Mouse (Mus musculus): ENCODE measurements at regions not wholly inside any gene's neighbourhood (a gene's known extent, or its start where the extent isn't known, plus 50 kb on each side); places are given as distances from the start of the nearest gene placed in this dataset.

GRCm38 (mm10) chr16:29946966-29947365, 117.2 kb upstream of the Hes1 start:
- WGBS, result 84% methylated on average over 5 of the region's 5 CpGs
- H3K4me3 ChIP-seq (ENCODE audit: low read depth, low read length), result no peak overlapping the region
- H3K36me3 ChIP-seq (replicated peaks; ENCODE audit: control insufficient read depth, insufficient read depth, low read depth, low read length), result no peaks in the 10 kb centered on the region
- no peak overlapping the region for H3K27ac ChIP-seq (replicated peaks; ENCODE audit: low read depth, low read length)
- no peak overlapping the region for H3K4me2 ChIP-seq (ENCODE audit: low read depth, low read length)
- H3K27me3 ChIP-seq (ENCODE audit: control insufficient read depth, insufficient read depth, low read length), result no peaks in the 10 kb centered on the region
- H3K9me3 ChIP-seq (replicated peaks; ENCODE audit: control insufficient read depth, low read length), result no peaks in the 10 kb centered on the region
- ATAC-seq (replicated peaks; ENCODE audit: insufficient number of reproducible peaks, low FRiP score, low TSS enrichment, low read depth) (no peak), DNase-seq (ENCODE audit: low spot score) (no peak)
- 0 out of 2 replicates have a peak, but pooled peaks cover 2% of the 10 kb centered on the region for H3K4me1 ChIP-seq (ENCODE audit: control insufficient read depth, insufficient read depth, low read length)
- no peak overlapping the region for H3K9ac ChIP-seq (replicated peaks; ENCODE audit: low read length)

DNA sequence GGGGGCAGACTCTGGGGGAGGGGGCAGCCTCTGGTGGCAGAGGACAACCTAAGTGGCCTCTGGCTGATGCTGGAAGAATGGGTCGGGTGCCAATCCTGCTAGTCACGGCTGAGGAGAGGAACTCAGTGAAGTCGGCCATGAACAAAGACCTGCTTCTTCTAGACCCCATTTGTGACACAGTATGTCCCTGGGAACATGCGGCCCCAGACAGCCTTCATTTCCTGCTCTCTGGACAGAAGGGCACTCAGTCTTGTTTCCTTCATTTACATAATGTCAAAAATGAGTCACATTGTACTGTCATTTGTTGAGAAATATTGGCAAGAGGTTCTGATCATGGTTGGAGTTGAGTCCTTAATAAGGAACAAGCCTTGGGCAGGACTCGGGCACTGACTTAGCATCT, 116.5 kb upstream of the Hes1 start:
- Histone ChIP-seq H3K9me3 (replicated peaks; ENCODE audit: control insufficient read depth, low read length) (no peaks in the 10 kb centered on the region), H3K4me3 (ENCODE audit: low read depth, low read length) (no peak overlapping the region), H3K27ac (replicated peaks; ENCODE audit: low read depth, low read length) (no peak overlapping the region), H3K27me3 (ENCODE audit: control insufficient read depth, insufficient read depth, low read length) (no peaks in the 10 kb centered on the region), H3K4me1 (ENCODE audit: control insufficient read depth, insufficient read depth, low read length) (0 out of 2 replicates have a peak, but pooled peaks cover 2% of the 10 kb centered on the region), H3K9ac (replicated peaks; ENCODE audit: low read length) (no peak overlapping the region), H3K4me2 (ENCODE audit: low read depth, low read length) (no peak overlapping the region), H3K36me3 (replicated peaks; ENCODE audit: control insufficient read depth, insufficient read depth, low read depth, low read length) (no peaks in the 10 kb centered on the region)
- 53% methylated on average over 5 of the region's 5 CpGs for WGBS
- DNase-seq (ENCODE audit: low spot score) (no peak), ATAC-seq (replicated peaks; ENCODE audit: insufficient number of reproducible peaks, low FRiP score, low TSS enrichment, low read depth) (no peak)

DNA sequence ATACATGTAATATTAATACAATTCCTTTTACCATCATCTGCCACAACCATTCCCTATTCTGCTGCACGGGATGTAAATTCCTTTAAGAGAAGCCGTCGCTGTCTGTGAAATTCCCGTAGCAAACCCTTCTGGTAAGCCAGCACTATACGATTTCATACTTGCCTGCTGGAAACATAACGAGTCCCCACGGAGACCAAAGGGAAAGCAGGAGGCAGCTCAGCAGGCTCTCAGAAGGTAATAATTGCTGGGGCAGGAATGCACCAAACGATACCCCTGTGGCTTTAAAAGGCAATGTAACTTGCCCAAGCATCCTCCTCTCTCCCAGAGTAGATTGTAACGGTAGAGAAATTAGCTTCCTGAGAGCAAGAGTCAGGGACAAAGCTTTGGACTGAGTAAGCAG, 114.0 kb upstream of the Hes1 start:
- ATAC-seq (replicated peaks; ENCODE audit: insufficient number of reproducible peaks, low FRiP score, low TSS enrichment, low read depth) (no peak), DNase-seq (ENCODE audit: low spot score) (peak; percentile 43)
- no peak overlapping the region for H3K4me3 ChIP-seq (ENCODE audit: low read depth, low read length)
- no peaks in the 10 kb centered on the region for H3K27me3 ChIP-seq (ENCODE audit: control insufficient read depth, insufficient read depth, low read length)
- H3K4me2 ChIP-seq (ENCODE audit: low read depth, low read length), result no peak overlapping the region
- H3K27ac ChIP-seq (replicated peaks; ENCODE audit: low read depth, low read length), result no peak overlapping the region
- 22% methylated on average over 9 of the region's 9 CpGs for WGBS
- H3K9ac ChIP-seq (replicated peaks; ENCODE audit: low read length), result no peak overlapping the region
- H3K9me3 ChIP-seq (replicated peaks; ENCODE audit: control insufficient read depth, low read length), result no peaks in the 10 kb centered on the region
- peaks cover 2% of the 10 kb centered on the region; the same call in 1 of the 2 replicates for H3K4me1 ChIP-seq (ENCODE audit: control insufficient read depth, insufficient read depth, low read length)
- no peaks in the 10 kb centered on the region for H3K36me3 ChIP-seq (replicated peaks; ENCODE audit: control insufficient read depth, insufficient read depth, low read depth, low read length)

DNA sequence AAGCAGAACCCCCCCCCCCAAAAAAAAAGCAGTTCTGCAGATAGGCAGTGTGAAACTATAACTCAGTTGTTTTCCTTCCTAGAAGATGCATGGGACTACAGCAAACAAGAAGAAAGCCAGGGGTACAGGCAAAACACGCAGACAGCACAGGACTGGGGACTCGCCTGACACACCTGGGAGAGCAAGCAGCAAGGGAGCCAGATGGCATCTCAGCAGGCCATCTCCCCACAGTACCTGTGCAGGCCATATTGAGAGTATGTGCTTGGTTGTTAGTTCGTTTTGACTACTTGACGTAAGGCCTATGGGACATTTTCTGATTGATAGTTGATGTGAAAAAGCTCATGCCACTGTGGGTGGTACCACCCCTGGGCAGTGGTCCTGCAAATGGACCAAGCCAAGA, 113.4 kb upstream of the Hes1 start:
- DNase-seq (ENCODE audit: low spot score) (no peak), ATAC-seq (replicated peaks; ENCODE audit: insufficient number of reproducible peaks, low FRiP score, low TSS enrichment, low read depth) (no peak)
- no peak overlapping the region for H3K27ac ChIP-seq (replicated peaks; ENCODE audit: low read depth, low read length)
- no peaks in the 10 kb centered on the region for H3K9me3 ChIP-seq (replicated peaks; ENCODE audit: control insufficient read depth, low read length)
- H3K27me3 ChIP-seq (ENCODE audit: control insufficient read depth, insufficient read depth, low read length), result no peaks in the 10 kb centered on the region
- H3K4me2 ChIP-seq (ENCODE audit: low read depth, low read length), result no peak overlapping the region
- WGBS, result 84% methylated on average over 4 of the region's 4 CpGs
- H3K36me3 ChIP-seq (replicated peaks; ENCODE audit: control insufficient read depth, insufficient read depth, low read depth, low read length), result no peaks in the 10 kb centered on the region
- H3K9ac ChIP-seq (replicated peaks; ENCODE audit: low read length), result no peak overlapping the region
- no peak overlapping the region for H3K4me3 ChIP-seq (ENCODE audit: low read depth, low read length)
- H3K4me1 ChIP-seq (ENCODE audit: control insufficient read depth, insufficient read depth, low read length), result peaks cover 2% of the 10 kb centered on the region; the same call in 1 of the 2 replicates

GRCm38 (mm10) chr16:29954700-29955099, 109.5 kb upstream of the Hes1 start:
- H3K27ac ChIP-seq (replicated peaks; ENCODE audit: low read depth, low read length), result no peak overlapping the region
- 78% methylated on average over 10 of the region's 10 CpGs for WGBS
- ATAC-seq (replicated peaks; ENCODE audit: insufficient number of reproducible peaks, low FRiP score, low TSS enrichment, low read depth) (no peak), DNase-seq (ENCODE audit: low spot score) (no peak)
- no peaks in the 10 kb centered on the region for H3K36me3 ChIP-seq (replicated peaks; ENCODE audit: control insufficient read depth, insufficient read depth, low read depth, low read length)
- no peak overlapping the region for H3K9ac ChIP-seq (replicated peaks; ENCODE audit: low read length)
- H3K4me1 ChIP-seq (ENCODE audit: control insufficient read depth, insufficient read depth, low read length), result peaks cover 2% of the 10 kb centered on the region; the same call in 1 of the 2 replicates
- H3K9me3 ChIP-seq (replicated peaks; ENCODE audit: control insufficient read depth, low read length), result no peaks in the 10 kb centered on the region
- H3K4me3 ChIP-seq (ENCODE audit: low read depth, low read length), result no peak overlapping the region
- no peaks in the 10 kb centered on the region for H3K27me3 ChIP-seq (ENCODE audit: control insufficient read depth, insufficient read depth, low read length)
- no peak overlapping the region for H3K4me2 ChIP-seq (ENCODE audit: low read depth, low read length)

- no peak for DNase-seq (ENCODE audit: low spot score)
- Histone ChIP-seq H3K9ac (replicated peaks; ENCODE audit: low read length) (no peak overlapping the region), H3K9me3 (replicated peaks; ENCODE audit: control insufficient read depth, low read length) (no peaks in the 10 kb centered on the region), H3K27ac (replicated peaks; ENCODE audit: low read depth, low read length) (no peak overlapping the region), H3K27me3 (ENCODE audit: control insufficient read depth, insufficient read depth, low read length) (no peaks in the 10 kb centered on the region), H3K4me2 (ENCODE audit: low read depth, low read length) (no peak overlapping the region), H3K36me3 (replicated peaks; ENCODE audit: control insufficient read depth, insufficient read depth, low read depth, low read length) (no peaks in the 10 kb centered on the region), H3K4me3 (ENCODE audit: low read depth, low read length) (no peak overlapping the region), H3K4me1 (ENCODE audit: control insufficient read depth, insufficient read depth, low read length) (no peaks in the 10 kb centered on the region; the same call in 1 of the 2 replicates)
- 75% methylated on average over 7 of the region's 7 CpGs for WGBS
- ATAC-seq (replicated peaks; ENCODE audit: insufficient number of reproducible peaks, low FRiP score, low TSS enrichment, low read depth), result no peak
Measured at GRCm38 (mm10) chr16:29956904-29957303, 107.3 kb upstream of the Hes1 start.

DNA sequence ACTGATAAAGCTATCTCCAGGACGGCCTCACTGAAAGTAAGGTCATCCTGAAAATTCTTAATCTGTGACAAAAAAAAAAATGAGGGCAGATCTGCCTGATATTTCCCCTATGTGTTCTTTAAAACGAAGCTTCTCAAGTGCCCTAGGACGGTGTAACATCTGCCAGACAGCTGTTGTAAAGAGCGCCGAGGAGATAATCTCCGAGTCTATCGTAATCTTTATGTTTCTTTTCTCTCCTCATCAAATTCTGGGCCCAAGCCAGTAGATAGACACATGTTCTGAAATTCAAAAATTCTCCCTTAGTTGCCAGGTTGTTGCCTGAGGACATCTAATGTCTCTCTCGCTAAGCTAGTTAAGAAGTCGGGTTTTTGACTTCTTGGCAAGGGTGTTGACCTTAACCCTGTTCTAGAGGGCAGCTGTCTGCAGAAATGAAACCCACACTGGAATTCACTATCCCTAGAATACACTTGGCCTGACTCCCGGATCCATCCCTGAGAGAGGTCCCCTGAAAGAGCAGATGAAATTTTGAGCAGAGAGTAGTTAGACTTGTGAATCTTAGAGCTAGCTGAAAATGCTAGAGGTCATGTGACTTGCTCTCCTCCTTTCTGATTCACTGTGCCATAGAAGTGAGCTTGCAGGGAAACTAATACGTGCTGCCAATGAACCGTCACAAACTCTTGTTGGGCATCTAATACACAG, 104.1 kb upstream of the Hes1 start:
- Histone ChIP-seq H3K9me3 (replicated peaks; ENCODE audit: control insufficient read depth, low read length) (no peaks in the 10 kb centered on the region), H3K4me3 (ENCODE audit: low read depth, low read length) (no peak overlapping the region), H3K27ac (replicated peaks; ENCODE audit: low read depth, low read length) (no peak overlapping the region), H3K9ac (replicated peaks; ENCODE audit: low read length) (no peak overlapping the region), H3K27me3 (ENCODE audit: control insufficient read depth, insufficient read depth, low read length) (no peaks in the 10 kb centered on the region), H3K4me1 (ENCODE audit: control insufficient read depth, insufficient read depth, low read length) (no peaks in the 10 kb centered on the region), H3K36me3 (replicated peaks; ENCODE audit: control insufficient read depth, insufficient read depth, low read depth, low read length) (no peaks in the 10 kb centered on the region), H3K4me2 (ENCODE audit: low read depth, low read length) (no peak overlapping the region)
- WGBS, result 67% methylated on average over 12 of the region's 12 CpGs
- DNase-seq (ENCODE audit: low spot score) (no peak), ATAC-seq (replicated peaks; ENCODE audit: insufficient number of reproducible peaks, low FRiP score, low TSS enrichment, low read depth) (no peak)

DNA sequence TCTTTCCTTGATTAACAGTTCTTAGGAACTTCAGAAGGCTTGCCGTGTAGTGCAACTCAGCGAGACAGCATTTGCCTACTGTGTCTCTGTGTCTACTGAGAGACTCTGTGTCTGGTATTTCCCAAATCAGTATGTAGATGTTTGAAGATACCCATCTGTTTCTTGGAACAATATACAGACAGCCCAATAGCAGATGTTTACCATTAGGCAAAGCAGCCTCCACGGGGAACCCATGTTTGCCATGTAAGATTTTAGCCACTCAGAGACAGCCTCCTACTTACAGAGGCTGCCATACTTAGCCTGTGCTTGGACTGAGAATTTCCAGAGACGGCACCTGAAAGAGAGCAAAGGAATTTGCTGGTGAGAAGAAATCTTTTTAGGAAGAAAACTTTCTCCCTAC, 100.9 kb upstream of the Hes1 start:
- ATAC-seq (replicated peaks; ENCODE audit: insufficient number of reproducible peaks, low FRiP score, low TSS enrichment, low read depth) (peak; percentile 75; the same call in 1 of the 2 replicates), DNase-seq (ENCODE audit: low spot score) (peak; percentile 73)
- Histone ChIP-seq H3K4me2 (ENCODE audit: low read depth, low read length) (no peak overlapping the region), H3K9ac (replicated peaks; ENCODE audit: low read length) (no peak overlapping the region), H3K4me3 (ENCODE audit: low read depth, low read length) (no peak overlapping the region), H3K4me1 (ENCODE audit: control insufficient read depth, insufficient read depth, low read length) (no peaks in the 10 kb centered on the region), H3K36me3 (replicated peaks; ENCODE audit: control insufficient read depth, insufficient read depth, low read depth, low read length) (no peaks in the 10 kb centered on the region), H3K27me3 (ENCODE audit: control insufficient read depth, insufficient read depth, low read length) (no peaks in the 10 kb centered on the region), H3K27ac (replicated peaks; ENCODE audit: low read depth, low read length) (peak overlapping the region; percentile 44; the same call in 1 of the 2 replicates), H3K9me3 (replicated peaks; ENCODE audit: control insufficient read depth, low read length) (no peaks in the 10 kb centered on the region)
- 44% methylated on average over 4 of the region's 4 CpGs for WGBS
